Mouse (Mus musculus) testis, adult 2 months (tissue): ENCODE results near the gene Dlgap1. TPM values are rescaled to one million over a fixed set of nuclear protein-coding genes. Genes with fewer than 3 reads are reported as not detected.

Experiments
- H3K27ac ChIP-seq: fragments of 200-500 bp; 2 replicates; pipeline ENCODE4 v1.5.1; 2012; ENCODE audit warnings: low read depth, low read length; ENCODE audit not compliant: control insufficient read depth, insufficient read depth
- H3K27me3 ChIP-seq: fragments of 200-500 bp; 2 replicates; pipeline ENCODE4 v1.6.1; 2012; ENCODE audit warnings: mild to moderate bottlenecking, low read length, moderate library complexity; ENCODE audit not compliant: control insufficient read depth, insufficient read depth
- H3K36me3 ChIP-seq: fragments of 200-500 bp; 2 replicates; pipeline ENCODE4 v1.6.1; 2012; ENCODE audit warnings: mild to moderate bottlenecking, low read length; ENCODE audit not compliant: control insufficient read depth, insufficient read depth
- H3K4me1 ChIP-seq: fragments of 200-500 bp; 2 replicates; pipeline ENCODE4 v1.6.1; 2012; ENCODE audit warnings: low read length; ENCODE audit not compliant: control insufficient read depth, insufficient read depth
- H3K4me3 ChIP-seq: fragments of 200-500 bp; 2 replicates; pipeline ENCODE4 v1.5.1; 2012; ENCODE audit warnings: low read depth, mild to moderate bottlenecking, low read length, moderate library complexity, mixed read lengths; ENCODE audit not compliant: control insufficient read depth
- CTCF ChIP-seq: fragments of 200-500 bp; IDR thresholded peaks from 2 replicates; pipeline ENCODE4 v1.5.1; 2012; ENCODE audit warnings: low read depth, mild to moderate bottlenecking, inconsistent platforms, low read length, moderate library complexity; ENCODE audit not compliant: control insufficient read depth, insufficient read depth, insufficient replicate concordance
- POLR2A ChIP-seq: fragments of 200-500 bp; IDR thresholded peaks from 2 replicates; pipeline ENCODE4 v1.6.1; 2012; ENCODE audit warnings: low read depth, mild to moderate bottlenecking, inconsistent platforms, low read length, moderate library complexity; ENCODE audit not compliant: control insufficient read depth
- polyA plus RNA-seq: library from polyadenylated mRNA; depleted of rRNA; stranded (reverse); fragments of >200 nt; gene quantifications from 2 replicates; pipeline ENCODE4 v1.2.3, GENCODE M21; 2012

Dlgap1 gene
- polyA plus RNA-seq, 1 experiment, result 3.5 TPM

DNA sequence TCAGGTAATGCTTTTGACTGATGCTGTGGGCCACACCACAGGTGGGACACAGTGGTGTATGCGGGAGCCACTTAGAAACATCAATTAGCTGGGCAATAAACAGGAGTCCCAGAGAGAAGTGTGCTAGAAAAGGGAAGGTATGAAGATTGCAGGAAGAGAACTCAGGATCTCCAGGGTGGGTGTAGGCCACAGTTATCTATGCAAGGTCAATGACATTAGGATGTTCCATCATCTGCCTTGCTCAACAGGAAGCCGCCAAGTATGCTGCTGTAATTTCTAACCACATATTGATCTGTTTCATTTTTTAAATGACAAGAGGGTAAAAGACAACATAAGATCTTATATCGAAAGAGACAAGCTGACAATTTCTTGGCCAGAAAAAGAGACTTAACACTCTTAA lies 542.5 kb downstream of the Dlgap1 start:
- no peaks in the 10 kb centered on the region for H3K36me3 ChIP-seq
- TF ChIP-seq POLR2A (no peak), CTCF (no peak)
- no peak overlapping the region for H3K4me3 ChIP-seq

GRCm38 (mm10) chr17:70513736-70514135 lies 544.9 kb downstream of the Dlgap1 start:
- H3K36me3 ChIP-seq, result no peaks in the 10 kb centered on the region
- peaks cover 8% of the 10 kb centered on the region for H3K4me1 ChIP-seq
- no peak overlapping the region for H3K27ac ChIP-seq
- H3K27me3 ChIP-seq, result no peaks in the 10 kb centered on the region
- no peak overlapping the region for H3K4me3 ChIP-seq
- TF ChIP-seq CTCF, result no peak
- no peak for TF ChIP-seq POLR2A

More for the DNA sequence above, 542.5 kb downstream of the Dlgap1 start:
- H3K27me3 ChIP-seq, result no peaks in the 10 kb centered on the region
- H3K4me1 ChIP-seq, result peaks cover 5% of the 10 kb centered on the region
- H3K27ac ChIP-seq, result no peak overlapping the region

- no peaks in the 10 kb centered on the region for H3K27me3 ChIP-seq
- peaks cover 8% of the 10 kb centered on the region for H3K4me1 ChIP-seq
- TF ChIP-seq POLR2A (no peak), CTCF (no peak)
- no peaks in the 10 kb centered on the region for H3K36me3 ChIP-seq
- no peak overlapping the region for H3K27ac ChIP-seq
- peak overlapping the region; percentile 58 for H3K4me3 ChIP-seq
Measured at GRCm38 (mm10) chr17:70516506-70516905, 547.6 kb downstream of the Dlgap1 start.

DNA sequence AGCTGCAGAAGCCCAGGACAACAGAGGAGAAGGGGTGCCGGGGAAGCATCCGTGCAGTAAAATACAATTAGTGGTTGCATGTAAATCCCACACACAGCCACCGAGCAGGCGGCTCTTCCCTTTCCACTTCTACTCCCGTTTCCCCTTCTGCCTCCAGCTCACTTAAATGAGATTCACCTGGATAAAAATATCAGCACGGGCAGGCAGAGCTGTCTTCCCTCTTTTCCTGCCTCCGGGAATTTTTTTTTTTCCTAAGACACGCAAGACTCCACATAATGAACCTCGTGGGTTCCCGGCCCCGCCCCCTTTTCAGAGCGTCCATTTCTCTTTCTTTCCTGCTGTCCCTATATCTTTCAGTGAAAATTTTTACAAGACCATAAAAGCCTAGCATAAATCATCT lies 548.5 kb downstream of the Dlgap1 start:
- TF ChIP-seq POLR2A, result no peak
- TF ChIP-seq CTCF, result no peak
- H3K4me1 ChIP-seq, result peaks cover 8% of the 10 kb centered on the region
- no peak overlapping the region for H3K27ac ChIP-seq
- no peak overlapping the region for H3K4me3 ChIP-seq
- no peaks in the 10 kb centered on the region for H3K27me3 ChIP-seq
- no peaks in the 10 kb centered on the region for H3K36me3 ChIP-seq

DNA sequence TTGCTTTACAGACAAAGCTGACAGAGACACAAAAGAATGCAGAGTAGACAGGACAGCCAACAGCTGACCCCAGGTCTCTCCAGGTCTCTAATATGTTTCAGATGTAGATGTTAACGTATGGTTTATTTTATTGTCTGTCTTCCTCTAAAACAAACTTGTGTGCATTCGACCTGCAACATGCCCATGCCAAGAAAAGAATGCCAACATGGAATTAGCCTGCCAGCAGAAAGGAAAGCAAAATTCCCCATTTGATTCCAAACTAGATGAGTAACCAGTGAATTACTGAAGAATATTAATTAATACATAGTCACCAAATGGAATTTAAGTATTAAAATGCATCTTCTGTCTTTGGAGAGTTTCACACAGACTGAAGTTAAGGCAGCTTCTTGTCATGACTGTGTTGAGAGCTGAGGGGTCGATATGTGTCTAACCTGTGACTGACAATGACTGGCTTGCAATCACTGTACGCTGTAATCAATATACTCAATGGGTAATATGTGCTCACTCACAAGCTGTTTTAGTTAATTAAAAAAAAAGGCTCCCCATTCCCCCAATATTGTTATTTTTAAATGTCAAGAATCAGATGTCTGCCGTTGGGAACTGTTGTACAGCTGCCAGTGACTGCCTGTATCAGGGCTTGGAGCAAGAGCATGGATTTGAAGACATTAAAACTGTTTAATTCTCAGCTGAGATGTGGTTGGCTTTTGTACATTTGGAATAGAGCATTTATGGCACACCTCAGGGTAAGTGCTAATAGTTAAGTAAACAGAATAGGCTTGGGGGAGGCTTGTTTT lies 552.4 kb downstream of the Dlgap1 start:
- no peak overlapping the region for H3K4me3 ChIP-seq

DNA sequence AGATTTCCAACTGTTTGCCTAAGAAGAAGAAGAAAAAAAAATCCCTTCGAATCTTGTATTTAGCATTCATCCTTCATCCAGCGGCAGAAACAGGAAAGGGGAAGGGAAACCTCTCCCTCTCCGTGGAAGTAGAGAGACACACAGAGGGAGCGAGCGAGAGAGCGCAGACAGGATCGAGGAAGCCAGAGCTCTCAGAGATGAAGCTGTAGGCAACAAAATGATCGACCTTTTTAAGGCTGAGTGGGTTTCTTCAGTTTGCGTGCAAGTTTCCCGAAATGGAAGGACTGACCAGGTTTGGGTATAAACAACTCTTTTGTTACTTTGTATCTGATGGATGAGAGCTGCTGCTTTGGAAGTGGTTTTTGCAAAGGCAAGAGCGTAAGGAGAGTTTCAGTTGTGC lies 553.1 kb downstream of the Dlgap1 start:
- H3K4me3 ChIP-seq, result no peak overlapping the region
- H3K36me3 ChIP-seq, result no peaks in the 10 kb centered on the region
- H3K4me1 ChIP-seq, result peaks cover 4% of the 10 kb centered on the region
- no peak overlapping the region for H3K27ac ChIP-seq
- TF ChIP-seq CTCF (no peak), POLR2A (no peak)
- H3K27me3 ChIP-seq, result no peaks in the 10 kb centered on the region

More for the DNA sequence above, 552.4 kb downstream of the Dlgap1 start:
- no peaks in the 10 kb centered on the region for H3K36me3 ChIP-seq
- TF ChIP-seq CTCF (no peak), POLR2A (no peak)
- no peak overlapping the region for H3K27ac ChIP-seq
- H3K4me1 ChIP-seq, result peaks cover 4% of the 10 kb centered on the region
- H3K27me3 ChIP-seq, result no peaks in the 10 kb centered on the region

DNA sequence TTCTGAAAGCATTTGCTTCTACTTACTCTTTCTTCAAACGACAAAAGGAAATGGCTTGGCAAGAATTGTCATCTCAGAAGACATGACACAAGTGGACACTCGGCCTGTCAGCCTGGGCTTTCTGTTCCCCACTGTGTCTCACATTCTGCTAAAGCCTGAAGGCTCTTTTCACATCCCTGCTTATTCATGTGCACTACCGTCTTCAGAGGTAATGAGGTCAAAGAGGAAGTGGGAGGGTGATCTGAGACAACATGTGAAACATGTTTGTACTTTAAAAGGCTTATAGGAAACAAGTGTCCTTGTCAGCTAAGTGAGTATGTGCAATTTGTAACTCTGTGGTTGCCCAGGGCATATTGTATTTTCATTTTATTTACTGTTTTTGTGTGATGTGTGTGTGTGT lies 557.1 kb downstream of the Dlgap1 start:
- Histone ChIP-seq H3K27ac (no peak overlapping the region), H3K27me3 (no peaks in the 10 kb centered on the region), H3K4me1 (no peaks in the 10 kb centered on the region), H3K4me3 (no peak overlapping the region), H3K36me3 (no peaks in the 10 kb centered on the region)
- no peak for TF ChIP-seq CTCF
- no peak for TF ChIP-seq POLR2A

GRCm38 (mm10) chr17:70527101-70527500 lies 558.2 kb downstream of the Dlgap1 start:
- H3K27ac ChIP-seq, result no peak overlapping the region
- no peak for TF ChIP-seq POLR2A
- TF ChIP-seq CTCF, result peak; percentile 35; the same call in 1 of the 2 replicates
- H3K4me3 ChIP-seq, result no peak overlapping the region
- no peaks in the 10 kb centered on the region for H3K27me3 ChIP-seq
- H3K4me1 ChIP-seq, result no peaks in the 10 kb centered on the region
- H3K36me3 ChIP-seq, result no peaks in the 10 kb centered on the region
